Mouse (Mus musculus) left cerebral cortex, postnatal 4 days (tissue): ENCODE data around the gene Sidt1. TPM values are rescaled to one million over a fixed set of nuclear protein-coding genes. Genes with fewer than 3 reads are reported as not detected.
A peak's percentile ranks its signal among the peaks of the same experiment; 100 is the strongest.

Source experiments
- DNase-seq: peaks from one replicate; pipeline ENCODE4 v3.0.0-alpha.2; 2022
- intact Hi-C: fragments of 180-260 bp; cut with DNase I; formaldehyde crosslinking; loops from one replicate; pipeline ENCODE4 v1.15.1; 2025
- total RNA-seq, 2 experiments: library from RNA; stranded (reverse); gene quantifications; 2 replicates each; pipeline ENCODE4 v1.2.3; 2021

The Sidt1 gene
- total RNA-seq, 2 experiments from 2014 or later = 16.0 to 17.9 TPM

GRCm38 (mm10) chr16:44253797-44254634, 79.0 kb downstream of the Sidt1 start:
- no peak for DNase-seq
- intact Hi-C loops = no loop called here

GRCm38 (mm10) chr16:44252735-44253134, 80.3 kb downstream of the Sidt1 start:
- DNase-seq = no peak

DNA sequence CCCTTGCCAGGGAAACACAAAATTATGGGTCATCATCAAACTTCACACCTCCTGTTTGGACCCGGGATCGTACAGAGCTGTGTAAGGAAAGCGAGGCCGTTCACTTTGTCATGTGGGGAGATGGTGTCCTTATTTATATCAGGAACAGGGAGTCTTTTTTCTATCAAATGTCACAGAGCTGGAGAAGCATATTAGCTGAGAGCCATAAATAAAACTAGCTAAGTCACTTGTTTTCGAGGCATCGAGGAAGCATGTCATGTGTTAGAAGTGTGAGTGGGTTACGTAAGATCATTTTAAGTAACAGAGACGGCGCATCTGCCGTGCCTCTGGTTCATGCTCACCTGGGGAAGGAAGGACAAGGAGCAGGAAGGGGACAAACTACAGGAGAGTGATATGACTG, 83.0 kb downstream of the Sidt1 start:
- no peak for DNase-seq
- intact Hi-C loops = no loop called here

More at GRCm38 (mm10) chr16:44252735-44253134, 80.3 kb downstream of the Sidt1 start:
- intact Hi-C loops = no loop called here

GRCm38 (mm10) chr16:44243323-44243722, 89.7 kb downstream of the Sidt1 start:
- no peak for DNase-seq
- intact Hi-C loops = loop anchor here (5.0 kb wide), 2 partner anchors 104 to 124 kb away; partner anchors contain the start of gene Spice1

GRCm38 (mm10) chr16:44242633-44243032, 90.4 kb downstream of the Sidt1 start:
- peak; percentile 81 for DNase-seq
- intact Hi-C loops = loop anchor here (5.0 kb wide), 2 partner anchors 105 to 125 kb away; partner anchors contain the start of gene Spice1

DNA sequence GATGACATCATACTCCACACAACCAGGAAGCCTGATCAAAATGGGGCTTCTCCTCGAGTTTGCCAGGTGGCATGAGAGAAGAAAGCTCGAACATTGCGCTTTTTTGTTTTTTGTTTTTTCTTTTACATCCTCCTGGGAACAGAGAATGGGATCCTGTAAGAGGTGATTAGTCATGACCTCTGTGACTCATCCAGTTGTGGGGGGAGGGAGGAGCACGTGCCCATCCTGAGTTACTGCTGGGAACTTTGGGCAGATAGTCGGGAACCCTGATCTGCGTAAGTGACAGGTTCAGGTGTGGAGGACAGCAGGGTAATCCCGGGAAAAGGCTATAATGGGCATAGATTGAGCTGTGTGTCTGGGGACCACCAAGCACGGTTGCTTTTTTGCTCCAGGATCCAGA, 92.6 kb downstream of the Sidt1 start:
- no peak for DNase-seq
- intact Hi-C loops = loop anchor here (5.0 kb wide), 2 partner anchors 107 to 127 kb away; partner anchors contain the start of gene Spice1

DNA sequence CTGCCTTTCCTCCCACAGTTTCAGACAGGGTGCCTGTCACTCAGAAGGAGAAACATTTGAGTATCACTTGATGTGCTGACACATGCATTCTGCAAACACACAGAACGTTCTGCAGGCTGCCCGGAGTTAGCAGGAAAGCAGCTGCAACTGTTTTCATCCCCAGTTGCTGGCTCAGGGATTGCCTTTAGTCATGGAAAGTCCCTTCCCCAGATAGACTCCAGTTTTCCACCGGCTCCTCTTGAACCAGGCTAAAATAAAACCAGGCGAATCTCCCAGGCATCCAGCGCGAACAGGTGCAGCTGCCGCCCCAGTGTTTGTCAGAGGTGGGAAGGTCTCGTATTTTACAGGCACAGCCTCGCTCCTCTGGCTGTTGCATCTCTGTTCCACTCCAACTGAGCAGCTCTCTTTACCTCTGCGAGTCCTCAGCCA, 94.1 kb downstream of the Sidt1 start:
- intact Hi-C loops = no loop called here
- DNase-seq = no peak

GRCm38 (mm10) chr16:44237836-44238235, 95.2 kb downstream of the Sidt1 start:
- intact Hi-C loops = no loop called here

DNA sequence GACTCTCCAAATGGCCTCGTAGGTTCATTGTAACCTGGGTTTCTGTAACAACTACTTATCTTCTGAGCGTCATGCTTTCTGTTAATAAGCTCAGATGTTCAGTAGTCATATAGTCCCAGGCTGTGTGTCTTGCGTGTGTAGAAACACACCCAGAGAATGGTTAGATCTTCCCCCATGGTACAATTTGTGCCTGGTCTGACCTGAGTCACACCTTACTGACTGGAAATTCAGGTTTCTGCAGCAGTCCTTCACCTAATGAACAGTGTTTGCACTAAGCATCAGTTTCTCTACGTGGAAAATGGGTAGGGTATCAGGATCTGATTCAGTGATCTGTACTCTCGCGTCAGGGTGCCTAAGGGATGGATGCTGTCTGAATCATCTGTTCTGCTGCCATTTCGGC, 100.0 kb downstream of the Sidt1 start:
- no peak for DNase-seq
- intact Hi-C loops = no loop called here

More at GRCm38 (mm10) chr16:44237836-44238235, 95.2 kb downstream of the Sidt1 start:
- no peak for DNase-seq

GRCm38 (mm10) chr16:44226706-44227291, 106.2 kb downstream of the Sidt1 start:
- intact Hi-C loops = no loop called here
- DNase-seq = no peak

DNA sequence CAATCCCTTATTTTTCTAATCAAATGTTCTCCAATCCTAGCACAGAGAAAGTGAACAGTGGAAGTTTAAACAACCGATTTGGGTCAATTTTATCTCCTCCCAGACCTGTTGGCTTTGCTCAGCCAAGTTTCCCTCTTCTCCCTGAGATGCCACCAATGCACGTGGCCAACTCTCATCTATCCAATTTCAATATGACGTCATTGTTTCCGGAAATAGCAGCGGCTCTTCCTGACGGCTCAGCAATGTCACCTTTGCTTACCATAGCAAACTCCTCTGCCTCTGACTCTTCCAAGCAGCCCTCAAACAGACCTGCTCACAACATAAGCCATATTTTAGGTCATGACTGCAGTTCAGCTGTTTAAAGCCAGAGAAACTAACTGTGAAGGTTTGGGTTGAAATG, 111.5 kb downstream of the Sidt1 start:
- intact Hi-C loops = no loop called here
- DNase-seq = no peak

DNA sequence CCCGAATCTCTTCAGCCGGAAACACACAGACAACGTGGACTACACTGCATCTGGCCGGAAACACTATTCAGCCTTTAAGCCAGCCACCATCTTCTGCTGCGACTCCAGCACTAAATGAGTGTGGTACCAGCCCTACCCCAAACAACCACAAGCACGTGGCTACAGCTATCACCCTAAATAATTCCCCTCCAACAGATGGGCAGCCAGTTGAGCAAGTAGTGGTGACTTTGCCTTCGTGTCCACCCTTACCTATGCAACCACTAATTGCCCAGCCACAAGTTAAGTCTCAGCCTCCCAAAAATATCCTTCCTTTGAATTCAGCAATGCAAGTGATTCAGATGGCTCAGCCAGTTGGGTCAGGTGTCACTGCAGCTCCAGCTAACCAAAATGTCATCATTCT, 116.6 kb downstream of the Sidt1 start:
- intact Hi-C loops = no loop called here
- no peak for DNase-seq

DNA sequence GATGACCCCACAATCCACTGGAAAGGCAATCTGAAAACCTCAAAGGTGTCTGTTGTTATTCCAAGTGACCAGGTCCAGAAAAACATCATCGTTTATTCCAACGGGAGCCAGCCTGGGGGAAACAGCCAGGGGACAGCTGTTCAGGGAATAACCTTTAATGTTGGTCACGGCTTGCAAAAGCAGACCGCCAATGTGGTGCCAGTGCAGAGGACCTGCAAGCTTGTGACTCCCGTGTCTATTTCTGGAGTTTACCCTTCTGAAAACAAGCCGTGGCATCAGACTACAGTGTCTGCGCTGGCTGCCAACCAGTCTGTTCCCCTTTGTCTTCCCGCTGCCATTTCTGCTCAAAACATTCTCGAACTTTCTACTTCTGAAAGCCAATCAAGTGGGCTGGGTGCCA, 117.5 kb downstream of the Sidt1 start:
- DNase-seq = no peak
- intact Hi-C loops = no loop called here

DNA sequence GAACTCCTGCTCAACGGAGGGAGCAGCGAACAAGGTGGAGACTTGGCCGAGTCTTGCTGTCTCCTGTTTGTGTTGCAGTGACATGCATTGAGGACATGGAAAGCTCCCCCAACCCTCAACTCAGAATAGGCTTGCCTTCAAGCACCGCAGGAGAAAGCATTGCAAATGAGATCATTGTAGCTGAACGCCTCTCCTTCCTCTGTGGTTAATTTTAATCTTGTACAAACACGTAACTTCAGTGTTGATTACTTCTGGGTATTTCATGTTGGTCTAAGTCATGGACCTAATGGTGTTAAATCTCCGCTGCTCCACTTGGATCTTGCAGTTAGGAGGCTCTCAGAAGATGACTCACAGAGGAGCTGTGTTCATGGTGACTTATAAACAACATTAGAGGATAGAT, 120.3 kb downstream of the Sidt1 start:
- no peak for DNase-seq
- intact Hi-C loops = no loop called here

DNA sequence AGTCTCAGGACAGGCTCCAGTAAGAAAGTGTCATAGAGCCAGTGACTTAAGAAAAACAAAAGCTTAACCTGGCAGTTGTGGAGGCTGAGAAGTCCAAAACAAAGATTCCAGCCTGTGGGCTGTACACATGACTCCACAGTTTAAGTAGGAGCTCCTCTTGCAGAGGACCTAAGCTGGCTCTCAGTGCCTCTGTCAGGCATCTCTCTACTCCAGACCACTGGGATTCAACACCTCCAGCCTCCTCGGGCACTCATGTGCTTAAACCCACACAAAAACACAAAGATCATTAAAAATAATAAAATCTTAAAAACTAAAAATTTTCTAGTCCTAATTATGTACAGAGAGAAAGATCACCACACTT, 122.0 kb downstream of the Sidt1 start:
- intact Hi-C loops = no loop called here
- DNase-seq = no peak

- intact Hi-C loops = no loop called here
- no peak for DNase-seq
Observed at GRCm38 (mm10) chr16:44210156-44211053, 122.6 kb downstream of the Sidt1 start.

DNA sequence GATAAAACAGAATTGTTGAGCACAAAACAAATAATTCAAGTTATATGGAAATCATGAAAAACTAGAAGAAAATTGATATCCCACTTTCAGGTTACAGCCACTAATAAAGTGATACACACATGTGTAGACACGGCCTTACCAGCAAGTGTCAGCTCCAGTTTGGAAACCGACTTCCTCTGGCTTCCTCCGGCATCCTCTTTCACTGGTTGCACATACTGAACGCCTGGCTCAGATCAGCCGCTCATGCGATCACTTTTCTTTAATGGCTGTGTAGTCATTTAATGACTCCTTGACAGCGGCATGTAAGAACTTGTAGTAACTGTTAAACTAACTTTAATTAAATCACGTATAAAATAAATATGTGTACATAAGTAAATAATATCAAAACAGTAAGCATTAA, 127.0 kb downstream of the Sidt1 start:
- intact Hi-C loops = no loop called here
- no peak for DNase-seq

DNA sequence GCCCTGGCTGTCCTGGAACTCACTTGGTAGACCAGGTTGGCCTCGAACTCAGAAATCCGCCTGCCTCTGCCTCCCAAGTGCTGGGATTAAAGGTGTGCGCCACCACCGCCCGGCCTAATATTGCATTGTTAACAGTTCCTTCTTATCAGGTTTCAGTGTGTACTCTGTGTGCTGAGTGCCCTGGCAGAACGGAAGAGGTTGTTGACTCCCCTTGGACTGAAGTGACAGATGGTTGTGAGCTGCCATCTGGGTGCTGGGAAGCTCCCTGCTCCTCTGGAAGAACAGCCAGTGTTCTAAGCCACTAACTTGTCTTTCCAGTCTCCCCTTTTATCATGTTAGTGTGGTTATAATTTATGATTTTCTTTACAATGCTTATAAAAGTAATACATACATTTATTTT, 128.7 kb downstream of the Sidt1 start:
- peak; percentile 22 for DNase-seq
- intact Hi-C loops = no loop called here

DNA sequence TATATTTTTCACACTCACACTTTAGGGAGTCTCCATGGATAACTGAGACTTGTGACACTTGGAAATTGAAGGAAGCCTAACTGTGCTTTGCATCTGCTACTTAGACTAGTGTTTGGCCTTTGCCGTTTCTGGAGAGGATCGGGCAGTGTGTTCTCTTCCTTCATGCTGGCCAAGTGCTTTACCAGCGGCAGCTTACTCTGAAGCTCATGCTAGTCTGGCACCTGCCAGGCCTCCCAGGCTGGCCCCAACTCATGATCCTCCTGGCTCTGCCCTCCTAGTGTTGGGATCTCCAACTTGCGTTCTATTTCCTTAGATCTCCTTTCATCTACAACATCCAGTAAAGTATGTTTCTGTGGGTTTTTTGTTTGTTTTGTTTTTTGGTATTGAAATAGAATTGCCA, 132.8 kb downstream of the Sidt1 start:
- no peak for DNase-seq
- intact Hi-C loops = no loop called here

- no peak for DNase-seq
- intact Hi-C loops = no loop called here
Observed at GRCm38 (mm10) chr16:44199066-44199703, 133.8 kb downstream of the Sidt1 start.

- intact Hi-C loops = no loop called here
- DNase-seq = no peak
Observed at GRCm38 (mm10) chr16:44190968-44191367, 142.0 kb downstream of the Sidt1 start.
